Mouse (Mus musculus) CD4-positive, CD25-positive, alpha-beta regulatory T cell (primary cell): ENCODE results near the gene Csn1s1. TPM values are rescaled to one million over a fixed set of nuclear protein-coding genes. Genes with fewer than 3 reads are reported as not detected.

Experiments used
- polyA plus RNA-seq: library from polyadenylated mRNA; unstranded; fragments of 100-300 nt; shearing (Covaris generic); gene quantifications from one replicate; pipeline ENCODE4 v1.2.1, GENCODE M21; 2017

The Csn1s1 gene
- polyA plus RNA-seq, result not detected

DNA sequence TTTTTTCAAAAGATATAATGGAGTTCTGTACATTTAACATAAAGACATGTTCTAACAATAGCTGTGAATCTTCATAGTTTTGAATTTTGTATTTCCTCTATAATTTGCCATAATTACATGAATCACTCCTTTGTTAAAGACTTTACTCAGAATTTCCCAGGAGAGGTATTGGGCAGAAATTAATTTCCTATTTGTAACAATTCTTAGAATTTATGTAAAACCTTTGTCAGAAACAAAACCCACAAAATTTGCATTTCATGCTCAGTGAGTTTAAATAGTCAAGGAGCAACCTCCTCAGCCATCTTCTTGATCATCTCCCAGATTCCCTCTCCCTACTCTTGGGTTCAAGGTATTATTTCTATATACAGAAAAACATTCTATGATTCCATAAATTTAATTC, at the start of gene Csn1s1:
TSS of gene Csn1s1 (plus strand) at position 301 of the 400 bp plus-strand sequence.

DNA sequence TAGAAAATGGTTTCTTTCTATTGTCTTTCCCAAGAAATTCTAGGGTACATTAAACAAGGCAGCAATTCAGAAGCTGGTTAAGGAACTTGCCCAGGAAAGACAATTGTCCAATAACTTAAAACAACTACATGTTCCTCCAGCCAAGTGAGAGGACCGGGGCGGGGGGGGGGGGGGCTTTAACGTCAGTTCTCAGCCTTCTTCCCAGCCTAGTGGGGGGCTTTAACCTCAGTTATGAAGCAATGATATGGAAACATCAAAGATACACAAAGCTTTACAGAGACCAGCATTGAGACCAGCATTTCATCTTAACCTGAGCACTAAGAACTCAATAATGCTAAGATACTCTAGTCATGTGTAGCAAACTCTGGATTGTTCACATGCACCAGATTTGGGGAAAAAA, 33.5 kb downstream of the Csn1s1 start, which contains the start of gene Csn2:
TSS of gene Csn2 (minus strand) at position 101 of the 400 bp plus-strand sequence.

Other genes with a start within 250 kb of the Csn1s1 start
- gene Ugt2b38, start 242.0 kb upstream of the Csn1s1 start, polyA plus RNA-seq, result not detected
- gene Ugt2a2, start 183.9 kb upstream of the Csn1s1 start, polyA plus RNA-seq, result not detected
- gene Gm43638, start 179.4 kb upstream of the Csn1s1 start, polyA plus RNA-seq, result not detected
- not detected for gene Ugt2a1, start 175.3 kb upstream of the Csn1s1 start, polyA plus RNA-seq
- gene Sult1b1, start 128.0 kb upstream of the Csn1s1 start, polyA plus RNA-seq, result not detected
- 0.12 TPM for gene Sult1d1, start 97.2 kb upstream of the Csn1s1 start, polyA plus RNA-seq
- not detected for gene Sult1e1, start 74.6 kb upstream of the Csn1s1 start, polyA plus RNA-seq
- gene Csn2, start 33.4 kb downstream of the Csn1s1 start, polyA plus RNA-seq, result not detected
- not detected for gene Csn1s2a, start 108.4 kb downstream of the Csn1s1 start, polyA plus RNA-seq
- 0.08 TPM for gene Csn1s2b, start 141.9 kb downstream of the Csn1s1 start, polyA plus RNA-seq
- gene Prr27, start 159.5 kb downstream of the Csn1s1 start, polyA plus RNA-seq, result not detected
- not detected for gene Odam, start 218.8 kb downstream of the Csn1s1 start, polyA plus RNA-seq